Mouse (Mus musculus) embryonic facial prominence, embryonic 11.5 days (tissue): ENCODE data around the gene Stard7. TPM values are rescaled to one million over a fixed set of nuclear protein-coding genes. Genes with fewer than 3 reads are reported as not detected.

Source experiments
- ATAC-seq: fragments of 200-750 bp; cut with Nextera tagmentation; replicated peaks from 2 replicates; pipeline ENCODE4 v1.8.0; 2017; ENCODE audit warnings: low read depth; ENCODE audit not compliant: insufficient number of reproducible peaks, low FRiP score, low TSS enrichment
- DNase-seq: peaks from one replicate; pipeline ENCODE4 v3.0.0-alpha.2; 2015; ENCODE audit warnings: low spot score
- H3K27ac ChIP-seq: fragments of 300-500 bp; sonication (generic); replicated peaks from 2 replicates; pipeline ENCODE4 v1.5.1; 2014; ENCODE audit warnings: mild to moderate bottlenecking, low read depth, low read length, control low read depth
- H3K27me3 ChIP-seq: fragments of 300-500 bp; sonication (generic); 2 replicates; pipeline ENCODE4 v1.6.1; 2014; ENCODE audit warnings: mild to moderate bottlenecking, low read length, moderate library complexity, mixed read lengths; ENCODE audit not compliant: control insufficient read depth, insufficient read depth
- H3K36me3 ChIP-seq: fragments of 300-500 bp; sonication (generic); replicated peaks from 2 replicates; pipeline ENCODE4 v1.6.1; 2014; ENCODE audit warnings: low read depth, mild to moderate bottlenecking, low read length, moderate library complexity, mixed read lengths; ENCODE audit not compliant: control insufficient read depth, insufficient read depth
- H3K4me1 ChIP-seq: fragments of 300-500 bp; sonication (generic); 2 replicates; pipeline ENCODE4 v1.6.1; 2014; ENCODE audit warnings: low read length, mixed read lengths; ENCODE audit not compliant: control insufficient read depth, insufficient read depth
- H3K4me2 ChIP-seq: fragments of 300-500 bp; sonication (generic); 2 replicates; pipeline ENCODE4 v1.6.1; 2014; ENCODE audit warnings: low read depth, mild to moderate bottlenecking, control low read depth, low read length, moderate library complexity
- H3K4me3 ChIP-seq: fragments of 300-500 bp; sonication (generic); 2 replicates; pipeline ENCODE4 v1.5.1; 2014; ENCODE audit warnings: low read depth, low read length, control low read depth
- H3K9ac ChIP-seq: fragments of 300-500 bp; sonication (generic); replicated peaks from 2 replicates; pipeline ENCODE4 v1.6.1; 2014; ENCODE audit warnings: mild to moderate bottlenecking, control low read depth, low read length
- H3K9me3 ChIP-seq: fragments of 300-500 bp; sonication (generic); replicated peaks from 2 replicates; pipeline ENCODE4 v1.6.1; 2016; ENCODE audit warnings: mild to moderate bottlenecking, low read length, inconsistent platforms, mixed read lengths; ENCODE audit not compliant: control insufficient read depth
- WGBS: fragments of 180-500 bp; shearing (Covaris S2); extraction: QIAGEN DNeasy Blood & Tissue Kit; methylation state at CpG from one replicate; pipeline ENCODE4 v1.1.7; 2014; 5-methylcytosine and 5-hydroxymethylcytosine counted together
- polyA plus RNA-seq: library from polyadenylated mRNA; unstranded; fragments of >200 nt; fragmentation: Nextera tagmentation; extraction: Ambion mirVana; gene quantifications from 2 replicates; pipeline ENCODE4 v1.2.1, GENCODE M21; 2014

Gene Stard7
- polyA plus RNA-seq, 1 experiment from 2014 or later, result 82.8 TPM

DNA sequence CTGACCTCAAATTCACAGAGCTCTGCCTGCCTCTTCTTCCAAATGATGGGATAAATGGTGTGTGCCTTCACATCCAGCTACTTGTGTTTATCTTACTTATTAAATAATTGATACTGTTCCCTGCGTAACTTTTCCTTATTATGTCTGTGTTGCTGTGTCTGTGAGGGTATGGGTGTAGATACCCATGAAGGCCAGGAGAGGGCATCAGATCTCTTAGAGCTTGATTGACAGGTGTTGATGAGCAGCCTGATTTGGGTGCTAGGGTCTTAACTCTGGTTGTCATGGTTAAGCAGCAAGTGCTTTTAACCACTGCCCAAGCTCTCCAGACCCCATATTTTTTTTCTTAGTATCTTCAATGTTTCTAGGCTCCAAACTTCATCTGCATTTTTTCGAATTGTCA is 38.6 kb downstream of the Stard7 start:
- 88% methylated on average over 2 of the region's 2 CpGs for WGBS
- ATAC-seq, result no peak

DNA sequence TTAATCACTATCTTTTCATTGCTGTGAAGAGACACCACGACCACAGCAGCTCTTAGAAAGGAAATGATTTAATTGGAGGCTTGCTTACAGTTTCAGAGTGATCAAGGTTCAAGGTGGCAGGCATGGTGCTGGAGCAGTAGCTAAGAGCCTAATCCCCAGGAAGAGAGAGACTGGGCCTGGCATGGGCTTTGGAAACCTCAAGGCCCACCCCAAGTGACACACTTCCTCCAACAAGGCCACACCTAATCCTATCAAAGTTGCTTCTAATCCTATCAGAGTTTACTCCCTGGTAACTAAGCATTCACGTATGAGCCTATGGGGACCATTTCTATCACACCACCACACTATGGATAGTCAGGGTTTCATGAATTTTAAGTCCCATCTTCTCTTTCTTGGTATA is 40.2 kb downstream of the Stard7 start:
- H3K9me3 ChIP-seq, result no peaks in the 10 kb centered on the region
- H3K27ac ChIP-seq, result no peak overlapping the region
- H3K4me3 ChIP-seq, result no peak overlapping the region
- DNase-seq (no peak), ATAC-seq (no peak)
- no peak overlapping the region for H3K9ac ChIP-seq
- no peaks in the 10 kb centered on the region for H3K36me3 ChIP-seq
- no peaks in the 10 kb centered on the region for H3K4me1 ChIP-seq
- H3K4me2 ChIP-seq, result no peak overlapping the region
- WGBS, result 59% methylated on average over 2 of the region's 2 CpGs
- no peaks in the 10 kb centered on the region for H3K27me3 ChIP-seq

More for the DNA sequence above, 38.6 kb downstream of the Stard7 start:
- H3K4me2 ChIP-seq, result no peak overlapping the region
- H3K9ac ChIP-seq, result no peak overlapping the region
- H3K36me3 ChIP-seq, result no peaks in the 10 kb centered on the region
- DNase-seq, result no peak
- H3K4me3 ChIP-seq, result no peak overlapping the region
- H3K27me3 ChIP-seq, result no peaks in the 10 kb centered on the region
- H3K9me3 ChIP-seq, result no peaks in the 10 kb centered on the region
- H3K27ac ChIP-seq, result no peak overlapping the region
- no peaks in the 10 kb centered on the region for H3K4me1 ChIP-seq

DNA sequence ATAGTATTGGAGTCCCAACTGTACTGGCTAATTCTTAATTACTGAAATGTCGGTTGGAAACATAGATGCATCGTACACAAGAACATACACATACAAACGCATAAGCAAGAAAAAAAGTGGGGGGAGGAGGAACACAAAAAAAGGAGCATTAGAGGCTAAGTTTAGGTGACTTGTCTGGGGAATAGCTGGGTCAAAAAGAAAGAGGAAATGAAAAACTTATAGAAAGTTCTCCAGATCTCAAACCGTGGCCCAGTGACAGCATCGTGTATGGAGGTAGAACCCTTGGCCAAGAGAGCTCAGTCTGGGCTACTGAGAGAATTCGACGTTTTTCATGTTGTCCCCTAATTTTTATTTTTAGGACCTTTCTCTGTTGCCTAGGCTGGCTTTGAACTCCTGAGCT is 40.7 kb downstream of the Stard7 start:
- Histone ChIP-seq H3K27ac (no peak overlapping the region), H3K27me3 (no peaks in the 10 kb centered on the region), H3K4me2 (no peak overlapping the region), H3K9me3 (no peaks in the 10 kb centered on the region), H3K36me3 (no peaks in the 10 kb centered on the region), H3K4me1 (no peaks in the 10 kb centered on the region), H3K9ac (no peak overlapping the region), H3K4me3 (no peak overlapping the region)
- WGBS, result 91% methylated on average over 7 of the region's 7 CpGs
- ATAC-seq, result no peak
- DNase-seq, result no peak

DNA sequence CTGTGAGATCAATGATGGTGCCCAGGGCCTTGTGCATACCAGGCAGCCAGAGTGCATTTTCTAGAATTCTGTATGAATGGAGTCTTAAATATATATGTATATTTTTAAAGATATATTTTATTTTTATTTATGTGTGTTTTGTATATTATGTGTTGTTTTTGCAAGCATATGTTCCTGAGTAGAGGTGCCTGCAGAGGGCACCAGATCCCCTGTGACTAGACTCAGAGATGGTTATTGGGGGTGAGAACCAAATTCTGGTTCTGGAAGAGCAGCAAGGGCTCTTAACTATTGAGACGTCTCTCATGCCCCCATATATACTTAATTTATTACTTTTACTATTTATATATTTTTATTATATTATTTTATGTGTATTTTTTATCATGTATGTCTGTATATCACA is 41.2 kb downstream of the Stard7 start:
- ATAC-seq, result no peak
- H3K36me3 ChIP-seq, result no peaks in the 10 kb centered on the region
- no peaks in the 10 kb centered on the region for H3K27me3 ChIP-seq
- DNase-seq, result no peak
- 83% methylated on average over 1 of the region's 1 CpGs for WGBS
- H3K9me3 ChIP-seq, result no peaks in the 10 kb centered on the region
- no peak overlapping the region for H3K4me2 ChIP-seq
- H3K9ac ChIP-seq, result no peak overlapping the region
- no peak overlapping the region for H3K4me3 ChIP-seq
- no peak overlapping the region for H3K27ac ChIP-seq
- no peaks in the 10 kb centered on the region for H3K4me1 ChIP-seq

DNA sequence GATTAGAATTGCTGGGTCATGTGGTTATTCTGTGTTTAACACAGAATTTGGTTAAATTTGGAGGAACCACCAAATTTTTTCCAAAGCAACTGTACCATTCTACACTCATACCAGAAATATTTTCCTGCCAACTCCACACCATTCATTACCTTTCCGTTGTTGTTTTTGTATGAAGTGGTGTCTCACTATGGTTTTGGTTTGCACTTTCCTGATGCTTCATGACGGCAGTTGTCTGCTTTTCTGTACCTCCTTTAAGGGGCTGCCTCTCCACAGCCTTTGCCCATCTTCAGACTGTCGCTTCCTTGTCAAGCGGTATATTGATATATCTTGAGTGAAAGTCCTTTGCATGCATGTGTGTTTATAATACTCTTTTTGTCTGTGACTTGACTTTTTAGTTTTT is 42.8 kb downstream of the Stard7 start:
- Histone ChIP-seq H3K27ac (no peak overlapping the region), H3K4me1 (no peaks in the 10 kb centered on the region), H3K27me3 (no peaks in the 10 kb centered on the region), H3K9ac (no peak overlapping the region), H3K9me3 (no peaks in the 10 kb centered on the region), H3K4me3 (no peak overlapping the region), H3K36me3 (no peaks in the 10 kb centered on the region), H3K4me2 (no peak overlapping the region)
- WGBS, result 90% methylated on average over 4 of the region's 4 CpGs
- ATAC-seq, result no peak
- DNase-seq, result no peak

DNA sequence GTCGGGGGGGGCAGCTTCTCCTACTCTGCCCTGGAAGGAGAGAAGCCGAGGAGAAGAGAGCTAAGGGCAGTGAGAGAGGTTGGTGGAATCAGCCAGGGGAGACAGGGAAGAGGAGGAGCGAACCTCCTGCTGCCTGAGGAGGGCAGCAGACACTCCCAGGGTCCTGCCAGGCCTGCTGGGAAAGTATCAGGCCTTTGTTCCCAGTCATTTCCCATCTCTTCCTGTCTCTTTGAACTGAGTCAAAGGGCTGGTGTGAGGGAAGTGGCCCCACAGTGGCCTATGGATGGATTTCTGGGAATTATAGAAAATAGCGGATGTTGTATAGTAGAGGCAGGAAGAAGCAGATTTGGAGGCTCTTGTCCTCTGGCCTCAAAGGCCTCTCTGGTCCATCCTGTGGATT is 43.9 kb downstream of the Stard7 start:
- Histone ChIP-seq H3K9ac (no peak overlapping the region), H3K9me3 (no peaks in the 10 kb centered on the region), H3K36me3 (no peaks in the 10 kb centered on the region), H3K4me2 (no peak overlapping the region), H3K4me3 (no peak overlapping the region), H3K4me1 (no peaks in the 10 kb centered on the region), H3K27ac (no peak overlapping the region), H3K27me3 (no peaks in the 10 kb centered on the region)
- ATAC-seq (no peak), DNase-seq (no peak)
- WGBS, result 46% methylated on average over 4 of the region's 4 CpGs

DNA sequence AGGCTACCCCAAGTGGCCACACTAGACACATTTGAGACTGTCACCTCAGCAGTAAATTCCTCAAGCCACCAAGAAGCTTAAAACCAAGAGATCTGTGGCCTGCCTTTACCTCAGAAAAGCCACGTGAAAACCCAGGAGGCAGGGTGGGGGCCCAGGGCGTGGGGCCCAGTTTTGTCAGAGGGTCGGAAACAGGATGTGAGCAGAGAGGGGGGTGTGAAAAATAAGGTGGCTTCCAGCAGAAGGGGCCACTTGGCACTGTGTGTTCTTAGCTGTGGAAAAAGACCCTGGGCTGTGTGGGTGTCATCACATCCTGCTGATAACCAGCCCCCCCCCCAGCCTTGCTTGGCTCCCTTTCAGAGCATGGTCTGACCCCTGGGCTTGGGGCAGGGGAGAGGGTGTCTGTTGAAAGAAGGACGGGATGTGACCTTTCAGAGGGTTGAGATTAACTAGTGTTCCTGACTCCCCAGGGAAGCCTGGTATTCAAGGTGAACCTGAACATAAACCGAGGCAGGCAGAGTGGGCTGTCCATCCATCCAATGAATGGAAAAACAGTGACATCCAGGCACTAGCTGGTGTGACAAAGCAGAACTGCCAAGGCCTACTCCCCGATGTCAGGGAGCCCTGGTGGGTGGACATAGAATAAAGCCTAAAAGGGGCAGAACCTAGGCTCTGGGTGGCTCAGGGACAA is 44.6 kb downstream of the Stard7 start:
- H3K9ac ChIP-seq, result no peak overlapping the region

DNA sequence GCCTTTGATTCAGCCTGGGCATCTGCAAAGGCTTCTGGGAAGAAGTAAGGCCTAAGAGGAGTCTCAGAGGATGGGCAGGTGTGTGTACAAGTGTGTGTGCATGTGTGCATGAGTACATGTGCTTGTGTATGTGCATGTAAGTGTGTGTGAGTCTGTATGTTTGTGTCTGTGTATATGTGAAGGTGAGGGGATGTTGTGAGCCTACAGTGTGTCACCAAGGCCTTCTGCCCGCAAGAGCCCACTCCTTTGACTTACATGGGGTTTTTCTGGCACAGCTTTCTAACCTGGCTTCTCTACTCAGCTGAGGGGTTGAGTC is 45.1 kb downstream of the Stard7 start:
- 78% methylated on average over 1 of the region's 1 CpGs for WGBS
- Histone ChIP-seq H3K4me2 (no peak overlapping the region), H3K27ac (no peak overlapping the region), H3K4me3 (no peak overlapping the region), H3K4me1 (no peaks in the 10 kb centered on the region), H3K27me3 (no peaks in the 10 kb centered on the region), H3K9ac (no peak overlapping the region), H3K9me3 (no peaks in the 10 kb centered on the region), H3K36me3 (no peaks in the 10 kb centered on the region)
- no peak for DNase-seq
- ATAC-seq, result no peak

More for the DNA sequence above, 44.6 kb downstream of the Stard7 start:
- WGBS, result 77% methylated on average over 6 of the region's 6 CpGs
- H3K4me2 ChIP-seq, result no peak overlapping the region
- DNase-seq, result no peak
- H3K27ac ChIP-seq, result no peak overlapping the region; the same call in 1 of the 2 replicates
- no peaks in the 10 kb centered on the region for H3K27me3 ChIP-seq
- no peaks in the 10 kb centered on the region for H3K9me3 ChIP-seq
- H3K36me3 ChIP-seq, result no peaks in the 10 kb centered on the region
- no peak for ATAC-seq
- H3K4me1 ChIP-seq, result no peaks in the 10 kb centered on the region
- H3K4me3 ChIP-seq, result no peak overlapping the region
